Mouse (Mus musculus) granulocyte monocyte progenitor cell, adult 5-6 weeks (primary cell): ENCODE data around the gene Mst1. TPM values are rescaled to one million over a fixed set of nuclear protein-coding genes. Genes with fewer than 3 reads are reported as not detected.

Source experiments
- ATAC-seq: replicated peaks from 2 replicates; pipeline ENCODE4 v1.8.0; 2016; ENCODE audit warnings: mild to moderate bottlenecking, moderate TSS enrichment, inconsistent platforms; ENCODE audit not compliant: poor library complexity, severe bottlenecking
- total RNA-seq, 2 experiments: library from RNA; stranded (forward) in 1 of 2; stranded (reverse) in 1 of 2; fragments of 200-712, 200-1000 nt in 1 of 2; fragments of >200 nt in 1 of 2; fragmentation: Nextera tagmentation in 1 of 2; gene quantifications; 2 replicates each; pipeline ENCODE4 v1.2.3; 2014 to 2017

Mst1 gene
- total RNA-seq (2014; fragmentation: Nextera tagmentation) (0.67 TPM in 1 of 2 replicates, not detected in the other), total RNA-seq (2017) (0.34 and 1.6 TPM in 2 replicates)

- ATAC-seq = peak; percentile 21
Measured at GRCm38 (mm10) chr9:108080168-108080567, at the start of gene Mst1. Gene Mst1 (plus strand): TSS chr9:108080436.

GRCm38 (mm10) chr9:108032126-108032525 is 48.1 kb upstream of the Mst1 start:
- ATAC-seq = no peak

GRCm38 (mm10) chr9:108035331-108036156 is 44.7 kb upstream of the Mst1 start:
- ATAC-seq = no peak

- ATAC-seq = no peak
Measured at GRCm38 (mm10) chr9:108044751-108045492, 35.3 kb upstream of the Mst1 start.

GRCm38 (mm10) chr9:108046582-108046981 is 33.7 kb upstream of the Mst1 start:
- ATAC-seq = no peak

GRCm38 (mm10) chr9:108047601-108048565 is 32.4 kb upstream of the Mst1 start:
- ATAC-seq = no peak

- ATAC-seq = no peak
Measured at GRCm38 (mm10) chr9:108048566-108048955, 31.7 kb upstream of the Mst1 start.

GRCm38 (mm10) chr9:108049016-108049455 is 31.2 kb upstream of the Mst1 start, which contains the start of gene Gmppb:
Gene Gmppb (plus strand): TSS chr9:108049242.
- peak; percentile 74 for ATAC-seq

GRCm38 (mm10) chr9:108049561-108050251 is 30.5 kb upstream of the Mst1 start:
- ATAC-seq = peak; percentile 41

GRCm38 (mm10) chr9:108051184-108051930 is 28.9 kb upstream of the Mst1 start:
- no peak for ATAC-seq

- ATAC-seq = no peak
Measured at GRCm38 (mm10) chr9:108051931-108052220, 28.4 kb upstream of the Mst1 start.

GRCm38 (mm10) chr9:108052411-108052810 is 27.8 kb upstream of the Mst1 start:
- no peak for ATAC-seq

- peak; percentile 72 for ATAC-seq
Measured at GRCm38 (mm10) chr9:108052885-108053664, 27.2 kb upstream of the Mst1 start, which contains the start of gene Amigo3. Gene Amigo3 (plus strand): TSS chr9:108053159.

- no peak for ATAC-seq
Measured at GRCm38 (mm10) chr9:108053665-108054225, 26.5 kb upstream of the Mst1 start.

GRCm38 (mm10) chr9:108054331-108055040 is 25.8 kb upstream of the Mst1 start:
- ATAC-seq = no peak

GRCm38 (mm10) chr9:108055061-108055460 is 25.2 kb upstream of the Mst1 start:
- peak; percentile 22; the same call in 1 of the 2 replicates for ATAC-seq

GRCm38 (mm10) chr9:108055661-108056237 is 24.5 kb upstream of the Mst1 start:
- ATAC-seq = no peak
